Mouse (Mus musculus): ENCODE measurements around the gene Ablim2. TPM values are rescaled to one million over a fixed set of nuclear protein-coding genes. Genes with fewer than 3 reads are reported as not detected.
A peak's percentile ranks its signal among the peaks of the same experiment; 100 is the strongest.

Gene Ablim2
- total RNA-seq, 1 experiment, result 1.6 TPM

- 0 out of 2 replicates have a peak, but pooled peaks have one; percentile 17 for TF ChIP-seq ZC3H11A (IDR thresholded peaks at IDR 0.05; ENCODE audit: borderline replicate concordance, low read depth, low read length)
- no peak for TF ChIP-seq HCFC1 (IDR thresholded peaks at IDR 0.05; ENCODE audit: borderline replicate concordance, insufficient read depth, low read length)
- in situ Hi-C loops (cut with MboI; ENCODE audit: low sequenced_read_pairs in 2 of 2, unreplicated experiment in 2 of 2), result no loop called here
- Histone ChIP-seq H3K4me1 (ENCODE audit: control insufficient read depth in 2 of 2, insufficient read depth in 2 of 2, low read length in 2 of 2, poor library complexity in 1 of 2) (peaks cover 0 to 2% of the 10 kb centered on the region in 2 experiments; a peak in 1 of 4 replicates), H3K4me3 (ENCODE audit: insufficient read depth in 1 of 2, low read depth in 1 of 2, low read length in 2 of 2, poor library complexity in 1 of 2, severe bottlenecking in 1 of 2) (no peak overlapping the region), H3K9me3 (ENCODE audit: control insufficient read depth, insufficient read depth, low read depth, low read length) (no peaks in the 10 kb centered on the region), H3K27ac (ENCODE audit: insufficient read depth, low read depth, low read length, poor library complexity, severe bottlenecking) (no peak overlapping the region), H3K36me3 (ENCODE audit: control insufficient read depth, insufficient read depth, low read length, poor library complexity, severe bottlenecking) (no peaks in the 10 kb centered on the region), H3K9ac (ENCODE audit: insufficient read depth, low read depth, low read length, poor library complexity, severe bottlenecking) (no peak overlapping the region)
- DNase-seq (ENCODE audit: low read depth, low spot score), result no peak
Observed at GRCm38 (mm10) chr5:35761323-35761722, 3.6 kb downstream of the Ablim2 start.

GRCm38 (mm10) chr5:35762388-35762787, 4.7 kb downstream of the Ablim2 start:
- no peak overlapping the region for H3K27ac ChIP-seq (ENCODE audit: insufficient read depth, low read depth, low read length, poor library complexity, severe bottlenecking)
- H3K4me3 ChIP-seq (ENCODE audit: insufficient read depth in 1 of 2, low read depth in 1 of 2, low read length in 2 of 2, poor library complexity in 1 of 2, severe bottlenecking in 1 of 2), result no peak overlapping the region
- H3K4me1 ChIP-seq (ENCODE audit: control insufficient read depth in 2 of 2, insufficient read depth in 2 of 2, low read length in 2 of 2, poor library complexity in 1 of 2), result peaks cover 0 to 2% of the 10 kb centered on the region in 2 experiments; a peak in 1 of 4 replicates
- no peak overlapping the region for H3K9ac ChIP-seq (ENCODE audit: insufficient read depth, low read depth, low read length, poor library complexity, severe bottlenecking)
- in situ Hi-C loops (cut with MboI; ENCODE audit: low sequenced_read_pairs in 2 of 2, unreplicated experiment in 2 of 2), result no loop called here
- H3K9me3 ChIP-seq (ENCODE audit: control insufficient read depth, insufficient read depth, low read depth, low read length), result no peaks in the 10 kb centered on the region
- DNase-seq (ENCODE audit: low read depth, low spot score), result no peak
- no peaks in the 10 kb centered on the region for H3K36me3 ChIP-seq (ENCODE audit: control insufficient read depth, insufficient read depth, low read length, poor library complexity, severe bottlenecking)
- no peak for TF ChIP-seq MAFK (IDR thresholded peaks at IDR 0.05; ENCODE audit: insufficient read depth, low read depth, low read length)
- TF ChIP-seq ZNF384 (IDR thresholded peaks at IDR 0.05; ENCODE audit: low read depth, low read length), result no peak
- no peak for TF ChIP-seq ZC3H11A (IDR thresholded peaks at IDR 0.05; ENCODE audit: borderline replicate concordance, low read depth, low read length)
- no peak for TF ChIP-seq HCFC1 (IDR thresholded peaks at IDR 0.05; ENCODE audit: borderline replicate concordance, insufficient read depth, low read length)
- no peak for TF ChIP-seq CHD2 (IDR thresholded peaks at IDR 0.05; ENCODE audit: low read depth, low read length)

- in situ Hi-C loops (cut with MboI; ENCODE audit: low sequenced_read_pairs in 2 of 2, unreplicated experiment in 2 of 2), result no loop called here
- Histone ChIP-seq H3K9ac (ENCODE audit: insufficient read depth, low read depth, low read length, poor library complexity, severe bottlenecking) (no peak overlapping the region), H3K36me3 (ENCODE audit: control insufficient read depth, insufficient read depth, low read length, poor library complexity, severe bottlenecking) (no peaks in the 10 kb centered on the region), H3K4me1 (ENCODE audit: control insufficient read depth in 2 of 2, insufficient read depth in 2 of 2, low read length in 2 of 2, poor library complexity in 1 of 2) (peaks cover 1 to 2% of the 10 kb centered on the region in 2 experiments; a peak in 2 of 4 replicates), H3K27ac (ENCODE audit: insufficient read depth, low read depth, low read length, poor library complexity, severe bottlenecking) (no peak overlapping the region), H3K4me3 (ENCODE audit: insufficient read depth in 1 of 2, low read depth in 1 of 2, low read length in 2 of 2, poor library complexity in 1 of 2, severe bottlenecking in 1 of 2) (no peak overlapping the region), H3K9me3 (ENCODE audit: control insufficient read depth, insufficient read depth, low read depth, low read length) (no peaks in the 10 kb centered on the region)
- TF ChIP-seq ZC3H11A (IDR thresholded peaks at IDR 0.05; ENCODE audit: borderline replicate concordance, low read depth, low read length) (no peak), ZNF384 (IDR thresholded peaks at IDR 0.05; ENCODE audit: low read depth, low read length) (no peak), MAFK (IDR thresholded peaks at IDR 0.05; ENCODE audit: insufficient read depth, low read depth, low read length) (no peak), CHD2 (IDR thresholded peaks at IDR 0.05; ENCODE audit: low read depth, low read length) (no peak), HCFC1 (IDR thresholded peaks at IDR 0.05; ENCODE audit: borderline replicate concordance, insufficient read depth, low read length) (no peak)
- no peak for DNase-seq (ENCODE audit: low read depth, low spot score)
Observed at GRCm38 (mm10) chr5:35762850-35763249, 5.2 kb downstream of the Ablim2 start.

- Histone ChIP-seq H3K9me3 (ENCODE audit: control insufficient read depth, insufficient read depth, low read depth, low read length) (no peaks in the 10 kb centered on the region), H3K27ac (ENCODE audit: insufficient read depth, low read depth, low read length, poor library complexity, severe bottlenecking) (no peak overlapping the region)
Observed at GRCm38 (mm10) chr5:35765909-35766308, 8.2 kb downstream of the Ablim2 start.

GRCm38 (mm10) chr5:35768525-35768924, 10.8 kb downstream of the Ablim2 start:
- Histone ChIP-seq H3K36me3 (ENCODE audit: control insufficient read depth, insufficient read depth, low read length, poor library complexity, severe bottlenecking) (no peaks in the 10 kb centered on the region), H3K4me1 (ENCODE audit: control insufficient read depth in 2 of 2, insufficient read depth in 2 of 2, low read length in 2 of 2, poor library complexity in 1 of 2) (peaks cover 17 to 32% of the 10 kb centered on the region in 2 experiments), H3K9me3 (ENCODE audit: control insufficient read depth, insufficient read depth, low read depth, low read length) (no peaks in the 10 kb centered on the region), H3K27ac (ENCODE audit: insufficient read depth, low read depth, low read length, poor library complexity, severe bottlenecking) (no peak overlapping the region), H3K4me3 (ENCODE audit: insufficient read depth in 1 of 2, low read depth in 1 of 2, low read length in 2 of 2, poor library complexity in 1 of 2, severe bottlenecking in 1 of 2) (no peak overlapping the region), H3K9ac (ENCODE audit: insufficient read depth, low read depth, low read length, poor library complexity, severe bottlenecking) (no peak overlapping the region)
- in situ Hi-C loops (cut with MboI; ENCODE audit: low sequenced_read_pairs in 2 of 2, unreplicated experiment in 2 of 2), result no loop called here
- DNase-seq (ENCODE audit: low read depth, low spot score), result no peak
- TF ChIP-seq CHD2 (IDR thresholded peaks at IDR 0.05; ENCODE audit: low read depth, low read length), result no peak
- no peak for TF ChIP-seq ZC3H11A (IDR thresholded peaks at IDR 0.05; ENCODE audit: borderline replicate concordance, low read depth, low read length)
- TF ChIP-seq ZNF384 (IDR thresholded peaks at IDR 0.05; ENCODE audit: low read depth, low read length), result no peak
- no peak for TF ChIP-seq MAFK (IDR thresholded peaks at IDR 0.05; ENCODE audit: insufficient read depth, low read depth, low read length)
- TF ChIP-seq HCFC1 (IDR thresholded peaks at IDR 0.05; ENCODE audit: borderline replicate concordance, insufficient read depth, low read length), result no peak

More at GRCm38 (mm10) chr5:35765909-35766308, 8.2 kb downstream of the Ablim2 start:
- in situ Hi-C loops (cut with MboI; ENCODE audit: low sequenced_read_pairs in 2 of 2, unreplicated experiment in 2 of 2), result no loop called here
- no peak overlapping the region for H3K9ac ChIP-seq (ENCODE audit: insufficient read depth, low read depth, low read length, poor library complexity, severe bottlenecking)
- TF ChIP-seq HCFC1 (IDR thresholded peaks at IDR 0.05; ENCODE audit: borderline replicate concordance, insufficient read depth, low read length), result no peak
- no peak for TF ChIP-seq MAFK (IDR thresholded peaks at IDR 0.05; ENCODE audit: insufficient read depth, low read depth, low read length)
- TF ChIP-seq ZNF384 (IDR thresholded peaks at IDR 0.05; ENCODE audit: low read depth, low read length), result no peak
- TF ChIP-seq CHD2 (IDR thresholded peaks at IDR 0.05; ENCODE audit: low read depth, low read length), result no peak
- no peak for TF ChIP-seq ZC3H11A (IDR thresholded peaks at IDR 0.05; ENCODE audit: borderline replicate concordance, low read depth, low read length)
- no peak overlapping the region for H3K4me3 ChIP-seq (ENCODE audit: insufficient read depth in 1 of 2, low read depth in 1 of 2, low read length in 2 of 2, poor library complexity in 1 of 2, severe bottlenecking in 1 of 2)
- no peaks in the 10 kb centered on the region for H3K36me3 ChIP-seq (ENCODE audit: control insufficient read depth, insufficient read depth, low read length, poor library complexity, severe bottlenecking)
- H3K4me1 ChIP-seq (ENCODE audit: control insufficient read depth in 2 of 2, insufficient read depth in 2 of 2, low read length in 2 of 2, poor library complexity in 1 of 2), result peaks cover 10 to 16% of the 10 kb centered on the region in 2 experiments
- DNase-seq (ENCODE audit: low read depth, low spot score), result no peak
